Mouse (Mus musculus): ENCODE measurements around the gene Fbxo11. TPM values are rescaled to one million over a fixed set of nuclear protein-coding genes. Genes with fewer than 3 reads are reported as not detected.

The Fbxo11 gene
- total and polyA plus RNA-seq, 2 experiments from 2014 or later: 8.7 to 11.4 TPM

- Histone ChIP-seq H3K4me2 (ENCODE audit: low read depth, low read length) (no peak overlapping the region), H3K4me1 (ENCODE audit: control insufficient read depth, insufficient read depth) (peaks cover 20% of the 10 kb centered on the region), H3K9me3 (replicated peaks; ENCODE audit: control insufficient read depth, low read length) (no peaks in the 10 kb centered on the region), H3K36me3 (replicated peaks; ENCODE audit: control insufficient read depth, insufficient read depth, low read length) (no peaks in the 10 kb centered on the region), H3K4me3 (ENCODE audit: low read depth, low read length) (no peak overlapping the region), H3K27ac (ENCODE audit: low read depth) (no peak overlapping the region), H3K27me3 (ENCODE audit: control insufficient read depth, insufficient read depth, low read length) (no peaks in the 10 kb centered on the region), H3K9ac (replicated peaks; ENCODE audit: low read depth, low read length) (no peak overlapping the region)
- no peak for DNase-seq (ENCODE audit: low spot score)
- no peak for ATAC-seq (ENCODE audit: insufficient read depth, low read depth)
- no peak for TF ChIP-seq CTCF (IDR thresholded peaks at IDR 0.05; ENCODE audit: low read depth)
- TF ChIP-seq EP300 (IDR thresholded peaks at IDR 0.05; ENCODE audit: low read depth): no peak
- WGBS: 72% methylated on average over 3 of the region's 3 CpGs
Observed at GRCm38 (mm10) chr17:88061942-88062341, 3.1 kb downstream of the Fbxo11 start.

DNA sequence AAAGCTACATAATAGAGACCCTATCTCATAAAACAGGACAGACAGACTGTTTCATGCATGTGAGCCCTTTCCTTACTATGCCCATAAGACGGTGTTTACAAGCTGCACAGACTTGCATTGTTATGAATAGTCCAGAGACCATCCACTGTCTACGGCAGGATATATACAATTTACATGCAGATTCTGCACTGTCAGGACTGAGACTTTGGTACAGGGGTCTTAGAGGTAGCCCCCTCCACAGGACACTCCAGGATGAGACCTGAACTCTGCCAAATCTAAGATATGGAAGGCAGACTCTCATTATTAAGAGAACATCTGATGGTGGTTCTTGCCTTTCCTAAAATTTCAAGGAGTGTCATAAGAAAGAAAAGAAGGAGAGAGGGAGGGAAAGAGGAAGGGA is 6.8 kb downstream of the Fbxo11 start:
- Histone ChIP-seq H3K4me2 (ENCODE audit: low read depth, low read length) (peak overlapping the region; percentile 15; the same call in 1 of the 2 replicates), H3K9ac (replicated peaks; ENCODE audit: low read depth, low read length) (no peak overlapping the region), H3K9me3 (replicated peaks; ENCODE audit: control insufficient read depth, low read length) (no peaks in the 10 kb centered on the region), H3K4me3 (ENCODE audit: low read depth, low read length) (no peak overlapping the region), H3K27me3 (ENCODE audit: control insufficient read depth, insufficient read depth, low read length) (no peaks in the 10 kb centered on the region), H3K4me1 (ENCODE audit: control insufficient read depth, insufficient read depth) (peaks cover 31% of the 10 kb centered on the region), H3K27ac (ENCODE audit: low read depth) (peak overlapping the region; percentile 8; the same call in 1 of the 2 replicates), H3K36me3 (replicated peaks; ENCODE audit: control insufficient read depth, insufficient read depth, low read length) (no peaks in the 10 kb centered on the region)
- ATAC-seq (ENCODE audit: insufficient read depth, low read depth): 0 out of 2 replicates have a peak, but pooled peaks have one; percentile 8
- no peak for TF ChIP-seq CTCF (IDR thresholded peaks at IDR 0.05; ENCODE audit: low read depth)
- TF ChIP-seq EP300 (IDR thresholded peaks at IDR 0.05; ENCODE audit: low read depth): no peak
- DNase-seq (ENCODE audit: low spot score): no peak
- 54% methylated on average over 2 of the region's 2 CpGs for WGBS

DNA sequence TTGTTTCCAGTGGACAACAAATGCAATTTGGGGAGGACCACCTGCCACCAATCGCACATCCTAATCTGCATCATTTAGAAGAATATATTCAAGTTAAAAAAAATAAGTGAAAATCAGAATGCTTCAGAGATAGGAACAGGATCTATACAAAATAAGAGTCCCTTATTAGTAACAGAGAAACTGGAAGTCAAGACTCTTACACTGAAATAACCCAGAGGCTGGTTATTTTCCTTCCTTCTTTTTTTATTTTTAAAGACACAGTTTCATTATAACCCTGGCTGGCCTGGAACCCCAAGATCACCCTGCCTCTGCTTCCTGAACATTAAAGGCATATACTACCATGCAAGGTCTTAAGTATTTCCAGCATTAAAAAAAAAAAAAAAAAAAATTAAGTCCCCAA is 7.2 kb downstream of the Fbxo11 start:
- Histone ChIP-seq H3K4me1 (ENCODE audit: control insufficient read depth, insufficient read depth) (peaks cover 27% of the 10 kb centered on the region), H3K27ac (ENCODE audit: low read depth) (no peak overlapping the region)
- 65% methylated on average over 1 of the region's 1 CpGs for WGBS

GRCm38 (mm10) chr17:88051679-88052078 is 13.4 kb downstream of the Fbxo11 start:
- WGBS: 93% methylated on average over 4 of the region's 4 CpGs
- ATAC-seq (ENCODE audit: insufficient read depth, low read depth): no peak
- no peaks in the 10 kb centered on the region for H3K36me3 ChIP-seq (replicated peaks; ENCODE audit: control insufficient read depth, insufficient read depth, low read length)
- TF ChIP-seq CTCF (IDR thresholded peaks at IDR 0.05; ENCODE audit: low read depth) (no peak), EP300 (IDR thresholded peaks at IDR 0.05; ENCODE audit: low read depth) (no peak)
- no peak for DNase-seq (ENCODE audit: low spot score)
- H3K4me1 ChIP-seq (ENCODE audit: control insufficient read depth, insufficient read depth): peaks cover 8% of the 10 kb centered on the region
- no peak overlapping the region for H3K27ac ChIP-seq (ENCODE audit: low read depth)
- no peaks in the 10 kb centered on the region for H3K27me3 ChIP-seq (ENCODE audit: control insufficient read depth, insufficient read depth, low read length)
- no peak overlapping the region for H3K4me2 ChIP-seq (ENCODE audit: low read depth, low read length)
- no peak overlapping the region for H3K4me3 ChIP-seq (ENCODE audit: low read depth, low read length)
- H3K9ac ChIP-seq (replicated peaks; ENCODE audit: low read depth, low read length): no peak overlapping the region
- H3K9me3 ChIP-seq (replicated peaks; ENCODE audit: control insufficient read depth, low read length): no peaks in the 10 kb centered on the region

More for the DNA sequence above, 7.2 kb downstream of the Fbxo11 start:
- ATAC-seq (ENCODE audit: insufficient read depth, low read depth): no peak
- 0 out of 2 replicates have a peak overlapping the region, but pooled peaks have one; percentile 15 for H3K4me2 ChIP-seq (ENCODE audit: low read depth, low read length)
- no peaks in the 10 kb centered on the region for H3K9me3 ChIP-seq (replicated peaks; ENCODE audit: control insufficient read depth, low read length)
- H3K9ac ChIP-seq (replicated peaks; ENCODE audit: low read depth, low read length): no peak overlapping the region
- H3K4me3 ChIP-seq (ENCODE audit: low read depth, low read length): no peak overlapping the region
- peak; percentile 86 for DNase-seq (ENCODE audit: low spot score)
- no peaks in the 10 kb centered on the region for H3K27me3 ChIP-seq (ENCODE audit: control insufficient read depth, insufficient read depth, low read length)
- TF ChIP-seq CTCF (IDR thresholded peaks at IDR 0.05; ENCODE audit: low read depth): no peak
- TF ChIP-seq EP300 (IDR thresholded peaks at IDR 0.05; ENCODE audit: low read depth): 0 out of 2 replicates have a peak, but pooled peaks have one; percentile 21
- no peaks in the 10 kb centered on the region for H3K36me3 ChIP-seq (replicated peaks; ENCODE audit: control insufficient read depth, insufficient read depth, low read length)

DNA sequence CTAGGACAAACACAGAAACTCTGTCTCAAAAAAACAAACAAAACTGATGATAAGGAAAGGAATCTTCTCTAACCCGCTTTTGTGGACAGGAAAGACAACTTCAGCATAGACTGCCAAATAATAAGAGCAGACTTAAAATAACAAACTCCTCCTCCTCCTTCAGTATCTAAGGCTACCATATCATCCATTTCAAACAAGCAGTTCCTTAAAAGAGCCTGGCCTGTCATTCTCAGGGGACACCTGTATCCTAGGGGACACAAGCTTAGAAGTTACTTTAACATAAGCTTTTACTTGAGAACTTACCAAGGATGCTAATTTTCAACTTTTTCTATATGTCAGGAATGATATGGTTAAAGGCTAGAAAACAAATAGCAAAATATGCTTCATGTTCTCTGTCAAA is 14.2 kb downstream of the Fbxo11 start:
- TF ChIP-seq CTCF (IDR thresholded peaks at IDR 0.05; ENCODE audit: low read depth) (no peak), EP300 (IDR thresholded peaks at IDR 0.05; ENCODE audit: low read depth) (no peak)
- Histone ChIP-seq H3K4me3 (ENCODE audit: low read depth, low read length) (no peak overlapping the region), H3K9ac (replicated peaks; ENCODE audit: low read depth, low read length) (no peak overlapping the region), H3K27me3 (ENCODE audit: control insufficient read depth, insufficient read depth, low read length) (no peaks in the 10 kb centered on the region), H3K9me3 (replicated peaks; ENCODE audit: control insufficient read depth, low read length) (no peaks in the 10 kb centered on the region), H3K4me1 (ENCODE audit: control insufficient read depth, insufficient read depth) (peaks cover 2% of the 10 kb centered on the region; the same call in 1 of the 2 replicates), H3K4me2 (ENCODE audit: low read depth, low read length) (no peak overlapping the region), H3K27ac (ENCODE audit: low read depth) (no peak overlapping the region), H3K36me3 (replicated peaks; ENCODE audit: control insufficient read depth, insufficient read depth, low read length) (no peaks in the 10 kb centered on the region)
- ATAC-seq (ENCODE audit: insufficient read depth, low read depth): no peak
- no peak for DNase-seq (ENCODE audit: low spot score)
- 41% methylated on average over 1 of the region's 1 CpGs for WGBS

DNA sequence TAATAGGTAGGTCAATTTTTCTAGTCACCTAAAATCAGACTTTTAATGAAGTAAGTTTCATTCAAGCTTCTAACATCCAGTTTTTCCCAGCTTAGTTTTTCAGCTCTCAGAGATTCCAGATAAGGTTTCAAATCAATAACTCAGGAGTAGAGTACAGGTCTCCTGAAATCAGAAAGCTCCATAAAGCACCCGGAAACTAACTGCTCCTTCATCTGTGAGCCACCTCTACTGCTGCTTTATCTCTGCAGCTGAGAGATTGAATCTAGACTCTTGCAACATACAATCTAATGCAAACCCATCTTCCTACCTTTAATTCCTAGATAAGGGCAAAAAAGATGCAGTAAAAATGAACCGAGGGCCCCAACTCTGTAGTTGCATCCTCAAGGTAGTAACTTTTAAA is 14.8 kb downstream of the Fbxo11 start:
- Histone ChIP-seq H3K27me3 (ENCODE audit: control insufficient read depth, insufficient read depth, low read length) (no peaks in the 10 kb centered on the region), H3K4me3 (ENCODE audit: low read depth, low read length) (no peak overlapping the region), H3K9me3 (replicated peaks; ENCODE audit: control insufficient read depth, low read length) (no peaks in the 10 kb centered on the region), H3K36me3 (replicated peaks; ENCODE audit: control insufficient read depth, insufficient read depth, low read length) (no peaks in the 10 kb centered on the region), H3K4me1 (ENCODE audit: control insufficient read depth, insufficient read depth) (peaks cover 3% of the 10 kb centered on the region), H3K27ac (ENCODE audit: low read depth) (no peak overlapping the region), H3K9ac (replicated peaks; ENCODE audit: low read depth, low read length) (no peak overlapping the region), H3K4me2 (ENCODE audit: low read depth, low read length) (no peak overlapping the region)
- TF ChIP-seq CTCF (IDR thresholded peaks at IDR 0.05; ENCODE audit: low read depth) (no peak), EP300 (IDR thresholded peaks at IDR 0.05; ENCODE audit: low read depth) (no peak)
- 87% methylated on average over 2 of the region's 2 CpGs for WGBS
- DNase-seq (ENCODE audit: low spot score) (no peak), ATAC-seq (ENCODE audit: insufficient read depth, low read depth) (no peak)
